Mouse (Mus musculus): ENCODE measurements around the gene Tubb4b. TPM values are rescaled to one million over a fixed set of nuclear protein-coding genes. Genes with fewer than 3 reads are reported as not detected.

The Tubb4b gene
- polyA plus RNA-seq, 1 experiment from 2014 or later = 429 TPM

DNA sequence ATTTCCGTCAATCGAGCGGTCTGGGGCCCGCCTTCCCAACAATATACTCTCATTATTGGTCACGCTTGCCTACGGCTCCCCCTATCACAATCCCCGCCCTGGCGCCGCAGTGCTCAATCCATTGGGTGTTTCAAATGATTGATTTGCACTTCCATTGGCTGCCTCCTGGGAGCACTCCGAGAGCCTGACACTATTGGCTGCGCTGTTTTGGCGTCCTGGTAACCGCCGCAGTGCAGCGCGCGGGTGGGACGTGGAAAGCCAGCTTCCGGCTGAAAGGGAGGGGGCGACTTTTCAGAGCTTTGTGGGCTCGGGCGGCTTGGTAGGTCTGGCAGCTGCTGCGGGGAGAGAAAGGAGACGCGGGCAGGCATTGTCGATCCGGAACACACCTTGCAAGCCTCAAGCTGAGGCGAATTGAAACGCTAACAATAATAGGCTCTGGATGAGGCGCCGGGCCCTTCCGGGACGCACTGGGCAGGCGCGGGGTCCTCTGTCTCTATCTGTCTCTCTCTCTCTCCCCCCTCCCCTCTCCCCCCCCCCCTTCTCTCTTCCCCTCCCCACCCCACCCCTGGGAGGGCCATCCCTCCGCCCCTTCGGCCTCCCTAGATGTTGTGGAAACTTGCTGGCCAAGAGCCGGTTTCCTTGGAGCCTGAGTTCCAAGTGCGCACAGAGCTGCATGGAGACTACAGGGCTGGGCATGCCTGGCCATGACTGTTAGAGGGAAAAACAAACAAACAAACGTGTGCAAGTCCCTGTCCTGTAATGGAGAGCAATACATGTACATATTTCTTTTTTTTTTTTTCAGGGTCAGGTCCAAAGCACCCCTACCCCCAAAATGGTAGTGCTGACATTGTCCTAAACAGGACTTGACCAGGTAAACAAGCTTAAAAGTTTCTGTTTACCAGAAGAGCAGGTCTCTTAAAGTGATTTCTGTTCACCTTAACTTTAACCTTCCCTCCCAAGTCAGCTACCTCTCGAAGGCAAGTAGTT is 557 bp upstream of the Tubb4b start:
- Histone ChIP-seq H3K27ac (replicated peaks; ENCODE audit: low read depth, low read length) (peak overlapping the region; percentile 97), H3K4me1 (ENCODE audit: control insufficient read depth, insufficient read depth, low read length) (peaks cover 17% of the 10 kb centered on the region), H3K4me3 (ENCODE audit: low read depth, low read length) (peak overlapping the region; percentile 55), H3K4me2 (ENCODE audit: low read depth, low read length) (peak overlapping the region; percentile 50), H3K9ac (ENCODE audit: low read depth, low read length) (peak overlapping the region; percentile 71), H3K36me3 (ENCODE audit: control insufficient read depth, insufficient read depth, low read length) (peaks cover 10% of the 10 kb centered on the region), H3K9me3 (ENCODE audit: control insufficient read depth, low read length) (no peaks in the 10 kb centered on the region), H3K27me3 (replicated peaks; ENCODE audit: control insufficient read depth, insufficient read depth, low read length) (no peaks in the 10 kb centered on the region)
- DNase-seq (ENCODE audit: low spot score) (peak; percentile 100), ATAC-seq (ENCODE audit: low read depth) (peak; percentile 97)
- WGBS = 2% methylated on average over 32 of the region's 41 CpGs

DNA sequence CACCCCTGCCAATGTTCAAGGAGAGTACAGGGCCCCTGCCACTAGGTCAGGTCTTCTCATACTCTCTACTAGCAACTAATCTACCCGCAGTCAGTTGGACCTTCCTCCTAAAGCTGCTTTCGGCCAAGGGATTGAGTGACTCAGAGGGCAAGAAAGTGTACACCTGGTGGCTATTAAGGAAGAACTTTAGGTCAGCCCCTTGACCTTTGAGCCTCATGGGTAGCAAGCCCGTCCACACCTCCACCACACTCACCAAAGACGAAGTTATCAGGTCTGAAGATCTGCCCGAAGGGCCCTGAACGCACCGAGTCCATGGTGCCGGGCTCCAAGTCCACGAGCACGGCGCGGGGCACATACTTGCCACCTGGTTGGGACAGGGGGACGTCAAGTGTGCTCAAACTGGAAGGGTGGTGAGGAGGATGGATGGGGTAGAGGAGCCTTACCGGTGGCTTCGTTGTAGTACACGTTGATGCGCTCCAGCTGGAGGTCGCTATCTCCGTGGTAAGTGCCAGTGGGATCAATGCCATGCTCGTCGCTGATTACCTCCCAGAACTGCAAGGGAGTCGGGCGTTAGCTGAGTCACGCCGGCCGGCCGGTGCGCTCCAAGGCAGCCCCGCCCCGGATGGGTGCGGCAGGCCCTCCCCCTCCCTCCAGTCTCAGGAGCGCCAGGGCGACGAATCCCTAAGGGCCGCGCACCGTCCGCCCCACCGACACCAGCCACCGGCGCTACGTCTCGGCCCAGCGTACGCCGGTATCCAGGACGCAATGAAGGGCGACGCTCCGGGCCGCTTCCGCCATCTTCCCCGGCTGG is 616 bp downstream of the Tubb4b start:
- WGBS = under 1% methylated on average over 49 of the region's 53 CpGs
- Histone ChIP-seq H3K4me2 (ENCODE audit: low read depth, low read length) (peak overlapping the region; percentile 94), H3K4me3 (ENCODE audit: low read depth, low read length) (peak overlapping the region; percentile 91), H3K27ac (replicated peaks; ENCODE audit: low read depth, low read length) (peak overlapping the region; percentile 91), H3K36me3 (ENCODE audit: control insufficient read depth, insufficient read depth, low read length) (peaks cover 10% of the 10 kb centered on the region), H3K9me3 (ENCODE audit: control insufficient read depth, low read length) (no peaks in the 10 kb centered on the region), H3K9ac (ENCODE audit: low read depth, low read length) (peak overlapping the region; percentile 89), H3K4me1 (ENCODE audit: control insufficient read depth, insufficient read depth, low read length) (peaks cover 15% of the 10 kb centered on the region), H3K27me3 (replicated peaks; ENCODE audit: control insufficient read depth, insufficient read depth, low read length) (no peaks in the 10 kb centered on the region)
- ATAC-seq (ENCODE audit: low read depth) = peak; percentile 10
- DNase-seq (ENCODE audit: low spot score) = peak; percentile 71

DNA sequence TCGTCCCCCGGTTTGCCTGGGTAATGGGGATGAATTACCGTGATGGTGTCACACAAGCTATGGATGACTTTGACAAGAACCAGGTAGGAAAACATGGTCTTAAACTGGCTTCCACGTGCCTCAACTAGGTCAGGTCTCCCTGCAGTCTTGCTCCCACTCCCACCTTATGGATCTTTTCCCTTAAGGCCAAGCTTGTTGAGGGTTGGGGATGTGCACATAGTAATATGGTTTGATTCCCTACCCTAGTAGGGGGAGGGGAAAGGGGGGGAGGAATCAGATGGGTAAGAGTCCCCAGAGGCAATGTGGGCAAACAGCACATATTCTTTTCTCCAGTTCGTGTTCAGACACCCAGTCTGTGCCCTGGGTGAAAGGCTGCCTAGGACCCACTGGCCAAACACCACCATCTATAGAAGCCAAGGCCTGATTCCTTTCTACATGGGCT is 3.1 kb downstream of the Tubb4b start:
- no peak for DNase-seq (ENCODE audit: low spot score)
- H3K27ac ChIP-seq (replicated peaks; ENCODE audit: low read depth, low read length) = no peak overlapping the region
- peaks cover 11% of the 10 kb centered on the region; the same call in 1 of the 2 replicates for H3K4me1 ChIP-seq (ENCODE audit: control insufficient read depth, insufficient read depth, low read length)
- ATAC-seq (ENCODE audit: low read depth) = no peak
- peaks cover 10% of the 10 kb centered on the region for H3K36me3 ChIP-seq (ENCODE audit: control insufficient read depth, insufficient read depth, low read length)
- no peaks in the 10 kb centered on the region for H3K9me3 ChIP-seq (ENCODE audit: control insufficient read depth, low read length)
- 71% methylated on average over 5 of the region's 5 CpGs for WGBS
- H3K27me3 ChIP-seq (replicated peaks; ENCODE audit: control insufficient read depth, insufficient read depth, low read length) = no peaks in the 10 kb centered on the region
- H3K4me3 ChIP-seq (ENCODE audit: low read depth, low read length) = no peak overlapping the region
- H3K4me2 ChIP-seq (ENCODE audit: low read depth, low read length) = no peak overlapping the region
- no peak overlapping the region for H3K9ac ChIP-seq (ENCODE audit: low read depth, low read length)

DNA sequence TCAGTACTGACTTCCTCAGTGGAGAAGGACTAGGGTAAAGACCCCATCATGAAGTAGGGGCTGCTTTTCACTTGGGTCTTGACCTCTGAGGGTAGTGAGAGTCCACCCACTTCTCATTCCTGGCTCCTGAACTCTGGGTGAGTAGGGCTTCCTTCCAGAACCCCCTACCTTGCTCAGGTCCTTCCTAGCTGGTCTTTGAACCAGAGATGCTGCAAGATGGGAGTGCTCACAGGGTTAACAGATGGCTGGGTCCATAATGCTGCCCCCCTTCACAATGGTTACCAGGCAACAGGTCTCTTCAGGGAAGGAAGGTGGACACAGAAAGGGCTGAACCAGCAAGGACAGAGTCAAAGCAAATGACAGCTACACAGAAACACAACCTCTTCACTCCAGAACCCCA is 6.1 kb downstream of the Tubb4b start, which contains the start of gene Fam166a:
TSS of gene Fam166a (plus strand) at position 301 of the 400 bp plus-strand sequence.
- H3K4me3 ChIP-seq (ENCODE audit: low read depth, low read length) = no peak within 1 kb of the TSS
- ATAC-seq (ENCODE audit: low read depth) = no peak
- H3K27me3 ChIP-seq (replicated peaks; ENCODE audit: control insufficient read depth, insufficient read depth, low read length) = no peaks in the 10 kb centered on the region
- H3K4me2 ChIP-seq (ENCODE audit: low read depth, low read length) = no peak within 1 kb of the TSS
- no peak within 1 kb of the TSS for H3K27ac ChIP-seq (replicated peaks; ENCODE audit: low read depth, low read length)
- H3K9ac ChIP-seq (ENCODE audit: low read depth, low read length) = no peak within 1 kb of the TSS
- H3K9me3 ChIP-seq (ENCODE audit: control insufficient read depth, low read length) = no peaks in the 10 kb centered on the region
- H3K36me3 ChIP-seq (ENCODE audit: control insufficient read depth, insufficient read depth, low read length) = peaks cover 10% of the 10 kb centered on the region
- DNase-seq (ENCODE audit: low spot score) = no peak
- peaks cover 3% of the 10 kb centered on the region; the same call in 1 of the 2 replicates for H3K4me1 ChIP-seq (ENCODE audit: control insufficient read depth, insufficient read depth, low read length)

DNA sequence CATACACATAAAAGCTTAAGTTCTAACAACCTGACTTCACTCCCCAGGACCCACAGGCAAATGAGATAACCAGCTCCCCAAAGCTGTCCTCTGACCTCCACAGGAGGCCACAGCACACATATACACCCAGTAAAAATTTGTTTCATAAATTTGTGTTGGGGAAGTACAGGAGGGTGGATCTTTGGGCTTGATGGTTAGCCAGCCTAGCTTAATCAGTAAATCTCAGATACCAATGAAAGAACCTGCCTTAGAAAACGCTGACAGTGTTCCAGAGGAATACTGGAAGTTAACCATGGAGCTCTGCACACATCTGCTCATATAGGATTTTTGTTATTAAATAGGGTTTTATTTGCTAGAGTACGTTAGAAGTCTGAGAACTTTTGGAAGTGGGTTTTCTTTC is 6.8 kb downstream of the Tubb4b start:
- ATAC-seq (ENCODE audit: low read depth) = no peak
- H3K4me1 ChIP-seq (ENCODE audit: control insufficient read depth, insufficient read depth, low read length) = no peaks in the 10 kb centered on the region
- no peak overlapping the region for H3K27ac ChIP-seq (replicated peaks; ENCODE audit: low read depth, low read length)
- H3K4me3 ChIP-seq (ENCODE audit: low read depth, low read length) = no peak overlapping the region
- H3K9me3 ChIP-seq (ENCODE audit: control insufficient read depth, low read length) = no peaks in the 10 kb centered on the region
- WGBS = 51% methylated on average over 2 of the region's 2 CpGs
- peaks cover 10% of the 10 kb centered on the region for H3K36me3 ChIP-seq (ENCODE audit: control insufficient read depth, insufficient read depth, low read length)
- no peak overlapping the region for H3K4me2 ChIP-seq (ENCODE audit: low read depth, low read length)
- no peak overlapping the region for H3K9ac ChIP-seq (ENCODE audit: low read depth, low read length)
- DNase-seq (ENCODE audit: low spot score) = no peak
- no peaks in the 10 kb centered on the region for H3K27me3 ChIP-seq (replicated peaks; ENCODE audit: control insufficient read depth, insufficient read depth, low read length)

DNA sequence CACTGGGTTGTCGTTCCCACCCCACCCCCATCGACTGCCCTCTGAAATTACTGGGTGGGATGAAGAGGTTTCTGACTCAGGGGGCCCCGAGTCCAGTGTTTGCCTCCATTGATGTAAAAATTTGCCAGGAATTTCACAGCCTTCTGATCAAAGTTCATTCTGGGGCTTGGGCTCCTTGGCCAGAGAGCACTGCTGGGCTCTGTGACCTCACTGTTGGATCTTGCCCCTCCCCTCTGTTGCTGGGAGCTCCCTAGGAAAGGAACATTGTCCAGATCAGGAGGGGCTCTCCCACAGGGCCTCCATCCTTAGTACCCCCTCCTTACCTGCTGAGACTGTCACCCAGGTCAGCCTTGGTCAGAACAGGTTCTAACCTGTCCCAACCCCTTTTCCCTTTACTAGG is 10.1 kb downstream of the Tubb4b start, which contains the start of gene Stpg3:
TSS of gene Stpg3 (minus strand) at position 194 of the 400 bp plus-strand sequence.
- no peak for ATAC-seq (ENCODE audit: low read depth)

DNA sequence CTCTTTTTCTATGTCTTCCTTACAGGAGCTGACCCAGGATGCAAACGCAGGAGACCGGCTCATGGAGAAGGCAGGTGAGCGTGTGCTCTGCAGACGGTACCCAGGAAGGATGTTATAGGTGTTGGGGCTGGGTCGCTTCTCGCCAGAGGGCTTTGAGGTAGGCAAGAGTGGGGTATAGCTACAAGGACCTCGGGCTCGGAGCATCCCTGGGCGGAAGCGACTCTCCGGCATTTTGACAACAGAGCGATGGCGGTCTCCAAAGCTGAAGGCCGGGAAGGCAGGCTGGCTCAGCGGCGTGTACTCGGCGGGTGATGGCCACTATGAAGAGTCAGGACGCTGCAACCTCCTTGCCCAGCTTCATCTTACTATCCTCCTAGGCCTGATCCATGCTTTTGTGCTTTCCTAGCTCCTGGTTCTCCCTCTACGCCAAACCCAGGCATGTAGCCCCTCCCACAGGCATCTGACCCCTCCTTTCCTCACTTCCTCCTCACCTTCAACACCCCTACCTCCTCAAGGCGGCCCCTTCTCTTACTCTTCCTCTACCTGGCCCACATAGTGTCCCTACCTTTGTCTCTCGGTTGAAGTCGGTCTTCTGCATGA is 11.1 kb downstream of the Tubb4b start:
- no peak for ATAC-seq (ENCODE audit: low read depth)
- Histone ChIP-seq H3K27me3 (replicated peaks; ENCODE audit: control insufficient read depth, insufficient read depth, low read length) (no peaks in the 10 kb centered on the region), H3K4me2 (ENCODE audit: low read depth, low read length) (no peak overlapping the region), H3K36me3 (ENCODE audit: control insufficient read depth, insufficient read depth, low read length) (peaks cover 8% of the 10 kb centered on the region; the same call in 1 of the 2 replicates), H3K27ac (replicated peaks; ENCODE audit: low read depth, low read length) (no peak overlapping the region), H3K4me3 (ENCODE audit: low read depth, low read length) (no peak overlapping the region), H3K4me1 (ENCODE audit: control insufficient read depth, insufficient read depth, low read length) (peaks cover 11% of the 10 kb centered on the region), H3K9ac (ENCODE audit: low read depth, low read length) (no peak overlapping the region), H3K9me3 (ENCODE audit: control insufficient read depth, low read length) (no peaks in the 10 kb centered on the region)
- WGBS = 71% methylated on average over 17 of the region's 23 CpGs
- no peak for DNase-seq (ENCODE audit: low spot score)

More for the DNA sequence above, 10.1 kb downstream of the Tubb4b start, which contains the start of gene Stpg3:
- Histone ChIP-seq H3K27ac (replicated peaks; ENCODE audit: low read depth, low read length) (no peak within 1 kb of the TSS), H3K4me2 (ENCODE audit: low read depth, low read length) (no peak within 1 kb of the TSS), H3K9ac (ENCODE audit: low read depth, low read length) (no peak within 1 kb of the TSS), H3K4me1 (ENCODE audit: control insufficient read depth, insufficient read depth, low read length) (peaks cover 11% of the 10 kb centered on the region), H3K9me3 (ENCODE audit: control insufficient read depth, low read length) (no peaks in the 10 kb centered on the region), H3K27me3 (replicated peaks; ENCODE audit: control insufficient read depth, insufficient read depth, low read length) (no peaks in the 10 kb centered on the region), H3K4me3 (ENCODE audit: low read depth, low read length) (no peak within 1 kb of the TSS), H3K36me3 (ENCODE audit: control insufficient read depth, insufficient read depth, low read length) (no peaks in the 10 kb centered on the region)
- no peak for DNase-seq (ENCODE audit: low spot score)
- WGBS = 68% methylated on average over 3 of the region's 3 CpGs

DNA sequence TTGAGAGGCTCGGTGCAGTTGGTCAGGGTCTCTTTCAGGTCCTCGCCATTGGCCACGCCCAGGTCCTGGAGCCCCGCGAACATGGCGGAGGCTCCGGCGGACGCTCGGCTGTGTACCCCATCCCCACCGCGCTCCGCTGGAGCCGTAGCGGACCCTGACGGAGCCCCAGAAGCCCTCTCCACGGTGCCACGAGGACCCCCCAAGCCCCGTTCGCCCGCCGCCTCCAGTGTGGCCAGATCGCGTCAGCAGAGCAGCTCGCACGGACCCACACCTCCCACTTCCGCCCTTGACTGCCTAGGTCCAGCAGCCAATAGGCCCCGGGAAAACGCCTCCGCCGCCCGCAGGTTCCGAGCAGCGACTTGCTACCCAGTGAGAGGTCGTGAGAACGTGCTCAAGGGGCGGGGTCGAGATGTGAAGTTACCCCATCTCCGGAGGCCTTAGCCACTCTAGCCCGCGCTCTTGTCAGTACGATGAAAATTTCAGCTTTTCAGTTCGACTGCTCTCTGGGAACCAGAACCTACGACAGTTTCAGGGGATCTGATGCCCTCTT is 13.3 kb downstream of the Tubb4b start, which contains the start of gene Nelfb:
TSS of gene Nelfb (minus strand) at position 369 of the 550 bp plus-strand sequence.
- H3K27ac ChIP-seq (replicated peaks; ENCODE audit: low read depth, low read length) = peak within 1 kb of the TSS; percentile 91

More for the DNA sequence above, 13.3 kb downstream of the Tubb4b start, which contains the start of gene Nelfb:
- H3K9ac ChIP-seq (ENCODE audit: low read depth, low read length) = peak within 1 kb of the TSS; percentile 88
- ATAC-seq (ENCODE audit: low read depth) (peak; percentile 97), DNase-seq (ENCODE audit: low spot score) (peak; percentile 96)
- no peaks in the 10 kb centered on the region for H3K9me3 ChIP-seq (ENCODE audit: control insufficient read depth, low read length)
- H3K4me3 ChIP-seq (ENCODE audit: low read depth, low read length) = peak within 1 kb of the TSS; percentile 85
- WGBS = 0% methylated on average over 25 of the region's 44 CpGs
- no peaks in the 10 kb centered on the region for H3K27me3 ChIP-seq (replicated peaks; ENCODE audit: control insufficient read depth, insufficient read depth, low read length)
- peak within 1 kb of the TSS; percentile 74 for H3K4me2 ChIP-seq (ENCODE audit: low read depth, low read length)
- peaks cover 26% of the 10 kb centered on the region for H3K36me3 ChIP-seq (ENCODE audit: control insufficient read depth, insufficient read depth, low read length)
- peaks cover 11% of the 10 kb centered on the region for H3K4me1 ChIP-seq (ENCODE audit: control insufficient read depth, insufficient read depth, low read length)

All from embryonic facial prominence, embryonic 14.5 days (tissue).